Mouse (Mus musculus): Measurements from ENCODE around the gene 2310061I04Rik.

Gene 2310061I04Rik

DNA sequence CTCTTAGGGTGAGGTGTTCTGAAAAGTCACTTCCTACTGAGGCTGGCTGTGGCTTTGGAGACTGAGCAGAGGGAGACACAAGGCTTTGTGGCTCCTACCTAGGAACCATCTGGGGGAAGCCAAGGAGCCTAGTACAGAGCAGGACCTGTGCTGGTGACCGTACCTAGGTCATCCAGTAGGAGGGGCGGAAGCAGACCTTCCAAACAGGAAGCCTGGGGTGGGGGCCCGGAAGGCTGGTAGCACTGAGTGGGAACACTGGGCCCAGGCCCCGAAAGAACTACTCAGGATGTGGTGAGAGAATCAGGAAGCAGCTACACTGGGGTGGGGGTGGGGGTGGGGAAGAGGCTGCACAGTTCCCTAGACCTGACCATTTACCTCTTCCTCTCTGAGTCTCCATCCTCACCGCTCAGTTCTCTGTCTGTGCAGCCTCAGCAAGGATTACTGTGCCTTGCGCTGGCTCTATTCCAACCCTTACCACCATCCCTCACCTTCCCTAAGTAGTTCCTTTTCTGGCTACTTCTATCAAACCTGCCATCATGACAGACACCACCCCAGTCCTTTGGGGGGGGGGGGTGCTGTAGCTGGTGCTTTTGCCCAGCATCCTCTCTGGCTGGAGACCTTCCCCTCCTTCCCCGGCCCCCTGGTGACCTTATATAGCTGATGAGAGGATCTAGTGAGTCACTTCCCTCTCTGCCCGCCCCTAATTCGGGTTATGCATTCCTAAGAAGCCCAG lies 26.9 kb downstream of the 2310061I04Rik start:
- no peak for DNase-seq (ENCODE audit: low spot score)

DNA sequence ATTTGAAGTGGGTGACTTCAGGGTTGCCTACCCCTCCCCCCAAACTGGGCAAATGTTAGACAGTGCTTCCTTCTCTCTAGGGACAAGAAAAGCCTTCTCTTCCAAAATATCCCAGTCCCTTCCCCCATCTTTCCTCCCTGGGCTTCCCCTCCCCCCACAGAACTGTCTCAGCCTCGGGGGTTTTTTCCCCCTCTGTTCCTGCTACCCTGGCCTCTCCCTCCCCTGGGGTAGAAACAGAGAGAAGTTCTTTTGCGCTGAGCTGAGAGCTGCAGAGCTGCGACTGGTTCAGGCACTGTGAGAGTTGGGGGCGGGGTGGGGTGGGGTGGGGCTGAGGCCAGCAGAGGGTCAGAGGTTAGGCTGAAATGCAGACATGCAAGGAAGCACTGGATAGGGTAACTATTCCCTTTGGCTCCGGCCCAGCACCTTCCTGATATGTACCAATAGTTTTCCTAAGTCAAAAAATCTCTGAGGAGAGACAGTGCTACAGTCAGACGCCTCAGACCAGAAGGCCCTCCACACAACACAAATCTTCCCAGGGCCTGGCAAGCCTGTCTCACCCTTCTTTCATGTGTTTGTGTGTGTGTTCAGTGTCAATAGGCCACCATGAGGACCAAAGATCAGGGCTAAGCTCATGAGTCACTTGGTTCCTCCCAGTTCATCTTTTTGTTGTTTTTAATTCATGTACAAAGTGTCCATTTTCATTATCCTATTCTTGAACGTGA lies 27.7 kb downstream of the 2310061I04Rik start:
- no peak for DNase-seq (ENCODE audit: low spot score)

DNA sequence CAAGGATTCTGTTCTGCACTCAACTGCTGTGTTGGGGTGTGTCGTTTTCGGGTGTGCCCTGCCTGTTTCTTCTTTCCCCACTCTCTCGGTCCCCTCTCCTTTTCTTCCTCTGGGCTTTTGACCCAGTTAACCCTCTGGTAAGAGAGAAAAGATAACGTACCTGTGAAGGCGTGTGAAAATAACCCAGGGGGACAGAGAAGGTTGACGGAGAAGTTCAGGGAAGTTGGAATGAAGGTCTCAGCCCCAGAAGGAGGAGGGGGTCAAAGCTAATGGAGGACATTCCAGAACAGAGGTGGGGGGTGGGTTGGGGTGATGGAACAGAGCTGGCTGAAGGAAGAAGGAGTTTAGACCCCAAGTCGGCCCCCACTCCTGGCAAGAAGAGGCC lies 28.3 kb downstream of the 2310061I04Rik start:
- no peak for DNase-seq (ENCODE audit: low spot score)

DNA sequence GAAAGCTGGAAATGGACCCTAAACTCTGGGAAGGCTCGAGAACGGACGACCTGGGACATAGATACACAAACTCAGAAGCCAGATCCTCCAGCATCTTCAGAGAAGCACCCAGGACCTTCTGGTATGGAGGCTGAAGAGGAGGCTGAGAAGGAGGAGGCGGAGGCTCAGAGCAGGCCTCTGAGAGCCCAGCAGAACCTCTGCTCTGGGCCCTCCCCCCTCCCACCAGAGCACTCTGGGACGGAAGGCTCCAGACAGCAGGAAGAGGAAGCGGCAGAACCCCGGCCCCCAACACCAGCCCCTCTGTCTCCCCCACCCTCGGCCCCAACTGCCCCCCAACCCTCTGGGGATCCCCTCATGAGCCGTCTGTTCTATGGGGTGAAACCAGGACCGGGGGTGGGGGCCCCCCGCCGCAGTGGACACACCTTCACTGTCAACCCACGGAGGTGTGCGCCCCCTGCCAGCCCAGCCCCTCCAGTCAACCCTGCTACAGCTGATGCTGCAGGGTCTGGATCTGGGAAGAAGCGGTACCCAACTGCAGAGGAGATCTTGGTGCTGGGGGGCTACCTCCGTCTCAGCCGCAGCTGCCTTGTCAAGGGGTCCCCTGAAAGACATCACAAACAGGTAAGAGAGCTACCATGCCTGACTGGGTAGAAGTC lies 28.9 kb downstream of the 2310061I04Rik start:
- DNase-seq (ENCODE audit: low spot score): no peak

DNA sequence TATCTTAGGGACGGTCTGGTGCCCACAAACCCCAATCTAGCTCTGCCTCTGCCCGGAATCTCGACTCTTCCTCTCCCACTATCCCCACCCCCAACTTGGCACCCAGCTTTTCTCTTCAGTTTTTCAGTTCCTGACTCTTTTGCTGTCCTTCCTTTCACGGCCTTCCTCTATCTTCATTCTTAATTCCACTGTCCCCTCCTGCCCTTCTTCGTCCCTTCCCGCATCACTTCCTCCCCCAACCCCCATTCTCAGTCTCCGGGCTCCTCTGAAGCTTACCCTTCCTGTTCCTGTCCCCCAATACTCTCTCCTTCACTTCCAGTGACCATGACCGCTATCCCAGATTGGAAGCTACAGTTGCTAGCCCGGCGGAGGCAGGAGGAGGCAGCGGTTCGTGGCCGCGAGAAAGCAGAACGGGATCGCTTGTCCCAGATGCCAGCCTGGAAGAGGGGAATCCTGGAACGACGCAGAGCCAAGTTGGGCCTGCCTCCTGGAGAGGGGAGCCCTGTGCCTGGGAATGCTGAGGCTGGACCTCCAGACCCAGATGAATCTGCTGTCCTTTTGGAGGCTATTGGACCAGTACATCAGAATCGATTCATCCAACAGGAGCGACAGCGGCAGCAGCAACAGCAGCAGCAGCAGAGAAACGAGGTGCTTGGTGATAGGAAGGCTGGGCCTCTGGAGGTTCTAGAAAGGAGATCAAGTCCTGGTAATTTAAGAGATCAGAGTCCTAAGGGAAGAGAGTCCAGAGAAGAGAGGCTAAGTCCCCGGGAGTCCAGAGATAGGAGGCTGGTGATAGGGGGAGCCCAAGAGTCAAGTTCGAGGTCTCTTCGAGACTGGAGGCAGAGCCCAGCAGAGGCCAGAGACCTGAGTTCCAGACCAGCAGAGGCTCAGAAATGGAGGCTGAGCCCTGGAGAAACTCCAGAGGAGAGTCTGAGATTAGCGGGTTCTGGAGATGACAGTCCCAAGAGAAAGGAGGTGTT lies 30.0 kb downstream of the 2310061I04Rik start:
- no peak for DNase-seq (ENCODE audit: low spot score)

- peak; percentile 65 for DNase-seq (ENCODE audit: low spot score)
Measured at GRCm38 (mm10) chr17:35866281-35866831, 30.9 kb downstream of the 2310061I04Rik start.

GRCm38 (mm10) chr17:35865481-35866280 lies 31.6 kb downstream of the 2310061I04Rik start, which contains the start of gene Ppp1r18:
TSS of gene Ppp1r18 (plus strand) at chr17:35865593.
- peak; percentile 80 for DNase-seq (ENCODE audit: low spot score)

DNA sequence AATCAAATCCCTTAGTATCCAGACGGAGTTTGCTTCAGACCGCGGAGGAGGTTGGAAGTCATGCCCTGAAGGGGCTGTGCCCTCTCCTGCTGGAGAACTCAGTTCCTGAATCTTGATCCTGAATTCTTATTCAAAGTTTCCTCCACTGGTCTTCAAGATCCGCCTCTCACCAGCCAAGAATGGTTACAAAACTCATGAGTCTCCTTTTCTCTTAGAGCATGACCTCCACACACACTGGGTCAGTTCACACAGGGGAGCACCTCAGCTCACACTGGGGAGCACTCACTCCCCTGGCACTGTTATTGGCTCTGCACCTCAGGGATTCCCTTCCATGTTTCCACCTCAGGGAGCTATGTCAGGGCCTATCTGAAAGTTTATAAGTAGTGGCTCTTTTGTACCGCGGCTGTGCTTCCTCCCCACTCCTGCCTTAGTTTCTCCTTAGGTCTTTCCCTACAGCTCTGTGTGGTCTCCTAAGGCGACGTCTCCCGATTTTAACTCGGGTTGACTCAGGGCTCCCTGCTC lies 32.3 kb downstream of the 2310061I04Rik start:
- no peak for DNase-seq (ENCODE audit: low spot score)

DNA sequence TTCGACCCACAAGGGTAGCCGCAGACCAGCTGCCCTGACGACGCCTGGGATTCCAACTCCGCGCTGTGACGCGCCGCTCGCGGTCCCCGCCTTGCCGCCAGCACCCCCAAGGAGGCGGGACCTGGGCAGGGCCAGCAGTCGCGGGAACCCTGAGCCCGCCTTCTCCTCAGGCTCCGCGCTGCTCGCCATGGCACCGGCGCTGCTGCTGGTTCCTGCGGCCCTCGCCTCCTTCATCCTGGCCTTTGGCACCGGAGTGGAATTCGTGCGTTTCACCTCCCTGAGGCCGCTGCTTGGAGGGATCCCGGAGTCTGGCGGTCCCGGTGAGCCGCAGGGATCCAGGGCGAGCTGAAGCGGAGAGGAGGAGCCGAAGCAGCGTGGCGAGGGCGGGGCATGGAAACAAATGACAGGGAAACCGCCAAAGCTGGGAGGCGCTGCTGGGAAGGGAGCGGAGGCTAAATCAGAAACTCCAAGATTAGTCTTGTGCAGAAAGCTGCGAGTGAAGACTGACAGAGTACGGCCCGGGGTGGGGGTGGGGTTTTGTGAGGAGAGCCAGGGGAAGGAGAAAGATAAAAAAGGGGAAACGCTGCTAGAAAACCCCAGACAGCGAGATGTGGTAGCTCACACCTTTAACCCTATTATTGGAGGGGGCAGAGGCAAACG lies 35.9 kb downstream of the 2310061I04Rik start, which contains the start of gene Nrm:
Gene Nrm (plus strand): TSS at position 121 of the 660 bp plus-strand sequence.
- DNase-seq (ENCODE audit: low spot score): peak; percentile 85

DNA sequence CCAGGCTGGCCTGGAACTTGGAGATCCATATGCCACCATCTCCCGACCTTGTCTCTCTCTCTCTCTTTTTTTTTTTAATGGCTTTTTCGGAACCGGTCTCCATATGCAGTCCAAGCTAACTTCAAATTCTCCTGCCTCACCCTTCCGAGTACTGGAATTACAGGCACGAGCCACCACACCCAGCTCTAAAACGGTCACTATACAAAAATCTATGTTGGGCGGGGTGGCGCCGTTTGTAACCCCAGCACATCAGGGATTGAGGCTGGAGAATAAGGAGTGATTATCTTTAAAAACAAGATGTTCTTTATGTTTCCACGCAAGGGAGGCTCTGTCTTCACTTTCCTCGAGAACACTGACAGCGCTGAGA lies 36.4 kb downstream of the 2310061I04Rik start:
- no peak for DNase-seq (ENCODE audit: low spot score)

DNA sequence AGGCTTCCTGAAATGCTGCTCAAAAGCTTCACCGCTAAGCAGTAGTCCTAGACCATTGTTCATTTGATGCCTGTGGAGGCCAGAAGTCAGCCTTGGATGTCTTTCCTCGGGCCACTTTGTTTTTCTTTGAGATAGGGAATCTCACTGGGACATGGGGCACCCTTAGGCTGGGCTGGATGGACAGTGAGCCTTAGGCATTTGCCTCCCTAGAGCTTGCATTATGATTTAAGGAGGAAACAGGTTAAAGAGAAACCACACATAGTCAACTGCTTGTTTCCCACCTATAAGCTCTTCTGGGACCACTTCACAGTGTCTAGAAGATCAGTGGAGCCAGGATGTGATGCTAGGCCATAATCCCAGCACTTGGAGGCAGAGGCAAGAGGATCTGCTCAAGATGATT lies 37.4 kb downstream of the 2310061I04Rik start:
- DNase-seq (ENCODE audit: low spot score): no peak

DNA sequence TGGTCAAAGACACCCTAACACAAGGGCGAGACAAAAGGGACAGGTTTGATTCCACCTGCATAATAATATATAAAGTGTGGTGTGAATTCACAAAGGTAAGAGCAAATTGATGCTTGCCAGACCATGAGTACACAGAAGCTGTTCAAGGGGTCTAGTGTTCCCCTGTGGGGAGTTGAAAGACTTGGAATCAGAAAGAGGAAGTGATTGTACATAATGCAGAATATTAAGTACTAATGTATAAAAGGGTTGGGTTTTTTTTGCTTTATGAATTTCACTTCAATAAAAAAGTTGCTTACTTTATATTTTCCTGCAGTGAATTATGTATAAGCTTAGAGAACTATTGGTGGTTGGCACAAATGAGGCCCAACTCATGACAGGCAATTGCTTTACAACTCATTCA lies 37.9 kb downstream of the 2310061I04Rik start:
- DNase-seq (ENCODE audit: low spot score): no peak

DNA sequence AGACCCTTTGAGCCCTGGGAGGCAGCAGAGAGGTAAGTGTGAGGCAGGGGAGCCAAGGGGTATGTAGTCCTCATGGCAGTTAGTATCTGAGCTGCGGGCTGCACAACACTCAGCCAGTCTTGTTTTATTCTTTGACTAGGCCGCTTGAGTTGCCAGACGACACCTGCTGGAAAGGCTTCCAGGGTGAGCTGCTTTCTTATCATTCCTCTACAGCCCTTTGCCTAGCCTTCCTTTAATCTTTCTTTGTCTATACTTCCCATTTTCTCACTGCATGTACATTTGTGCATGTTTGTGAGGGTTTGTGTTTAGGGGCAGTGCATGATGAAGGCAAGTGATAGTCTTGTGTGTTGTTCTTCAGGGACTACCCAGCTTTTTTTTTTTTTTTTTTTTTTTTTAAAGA lies 46.3 kb downstream of the 2310061I04Rik start:
- no peak for DNase-seq (ENCODE audit: low spot score)

GRCm38 (mm10) chr17:35848112-35848511 lies 49.1 kb downstream of the 2310061I04Rik start:
- DNase-seq (ENCODE audit: low spot score): peak; percentile 21

- DNase-seq (ENCODE audit: low spot score): peak; percentile 6
Measured at GRCm38 (mm10) chr17:35843514-35843913, 53.7 kb downstream of the 2310061I04Rik start.

Data from testis, postnatal 14 days (tissue).